Mouse (Mus musculus) megakaryocyte progenitor cell, adult 5-6 weeks (primary cell): ENCODE measurements at regions not wholly inside any gene's neighbourhood (a gene's known extent, or its start where the extent isn't known, plus 50 kb on each side); places are given as distances from the start of the nearest gene placed in this dataset.

Source experiments
- ATAC-seq: replicated peaks from 2 replicates; pipeline ENCODE4 v1.8.0; 2016; ENCODE audit warnings: mild to moderate bottlenecking, moderate TSS enrichment, inconsistent platforms; ENCODE audit not compliant: poor library complexity

DNA sequence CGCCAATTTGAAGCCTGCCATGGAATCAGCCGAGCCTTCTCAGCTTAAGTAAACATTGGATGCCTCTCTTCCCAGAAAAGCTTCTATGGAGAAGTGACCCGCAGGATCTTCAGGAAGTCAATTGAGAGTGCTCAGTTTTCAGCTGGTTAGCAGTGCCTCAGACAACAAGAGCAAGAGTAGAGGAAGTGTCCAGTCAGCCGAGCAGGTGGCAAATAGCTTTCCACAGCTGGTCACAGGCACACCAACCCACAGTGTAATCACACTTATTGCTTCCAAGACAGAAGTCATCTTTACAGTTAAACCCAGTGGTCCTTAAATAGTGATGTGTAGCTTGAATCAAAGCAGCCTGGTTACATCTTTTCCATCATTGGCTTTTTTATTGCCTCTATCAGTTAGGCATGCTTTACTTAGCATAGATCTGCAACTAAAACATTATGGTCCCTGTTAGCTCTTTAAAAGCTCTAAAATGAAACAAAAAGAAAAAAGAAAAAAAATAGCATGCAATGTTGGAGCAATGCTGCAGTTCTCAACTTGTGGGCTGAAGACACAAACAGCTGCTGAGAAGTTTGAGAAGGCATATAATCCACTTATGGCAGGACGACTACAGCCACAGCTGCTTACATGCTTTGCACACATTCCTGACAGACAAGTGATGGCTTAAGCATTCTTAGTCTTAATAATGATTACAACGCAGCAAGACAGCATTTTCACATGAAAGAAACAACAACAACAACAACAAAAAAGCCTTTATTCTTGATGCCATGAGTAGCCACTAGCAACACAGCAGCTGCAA is 444.5 kb downstream of the Tmem135 start:
- ATAC-seq, result no peak

DNA sequence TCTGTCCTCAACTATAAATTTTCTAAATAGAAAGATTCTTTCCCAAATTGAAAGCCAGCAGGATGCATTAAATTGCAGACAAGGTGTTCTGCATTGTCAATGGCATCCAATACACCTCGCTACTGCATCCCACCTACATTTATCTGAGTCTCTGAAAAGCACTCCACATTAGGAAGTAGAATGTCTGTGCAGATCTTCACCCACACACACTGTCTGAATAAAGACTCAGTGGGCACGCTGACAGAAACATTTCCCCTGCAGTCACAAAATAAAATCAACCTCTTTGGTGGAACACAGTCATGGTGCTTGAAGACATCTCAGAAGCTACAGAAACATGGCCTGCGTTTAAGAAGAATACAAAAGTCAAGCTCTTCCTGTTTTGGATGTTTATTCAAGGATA is 449.0 kb downstream of the Tmem135 start:
- ATAC-seq, result no peak

DNA sequence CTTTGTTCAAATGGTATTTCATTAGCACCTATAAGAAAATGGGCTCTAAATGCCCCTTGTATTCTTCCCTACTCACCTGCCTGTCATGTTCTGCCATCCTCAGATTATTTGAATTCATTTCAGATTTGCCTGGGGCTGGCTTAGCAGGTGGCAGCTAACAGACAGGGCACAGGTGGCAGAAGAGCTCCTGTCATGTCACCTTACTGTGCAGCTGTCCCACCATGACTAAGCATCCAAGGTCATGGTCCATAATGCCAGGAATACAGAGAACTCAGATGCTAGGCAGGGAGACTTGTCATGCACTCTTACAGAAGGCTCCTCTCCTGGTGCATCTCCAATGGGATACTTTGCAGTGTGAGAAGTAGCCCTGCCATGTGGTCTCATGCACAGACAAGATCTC is 458.7 kb downstream of the Tmem135 start:
- no peak for ATAC-seq

DNA sequence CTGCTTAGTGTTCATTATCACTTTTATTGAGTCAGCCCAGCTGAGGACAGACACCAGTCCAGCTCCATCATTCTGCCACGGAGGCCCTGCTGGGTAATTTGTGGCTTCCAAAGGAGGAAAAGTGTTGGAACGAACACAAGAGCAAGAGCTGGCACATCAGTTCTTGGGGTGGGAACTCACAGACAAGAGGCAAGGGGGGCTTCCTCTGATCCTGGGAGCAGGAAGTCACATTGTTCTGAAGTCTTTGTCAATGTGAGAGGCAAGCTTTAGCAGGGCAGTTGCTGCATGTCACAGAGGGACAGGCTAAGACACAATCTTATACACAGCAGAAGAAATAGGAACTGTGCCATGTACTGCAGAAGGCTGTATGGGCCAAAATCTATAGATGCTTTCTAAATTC is 459.1 kb downstream of the Tmem135 start:
- no peak for ATAC-seq

DNA sequence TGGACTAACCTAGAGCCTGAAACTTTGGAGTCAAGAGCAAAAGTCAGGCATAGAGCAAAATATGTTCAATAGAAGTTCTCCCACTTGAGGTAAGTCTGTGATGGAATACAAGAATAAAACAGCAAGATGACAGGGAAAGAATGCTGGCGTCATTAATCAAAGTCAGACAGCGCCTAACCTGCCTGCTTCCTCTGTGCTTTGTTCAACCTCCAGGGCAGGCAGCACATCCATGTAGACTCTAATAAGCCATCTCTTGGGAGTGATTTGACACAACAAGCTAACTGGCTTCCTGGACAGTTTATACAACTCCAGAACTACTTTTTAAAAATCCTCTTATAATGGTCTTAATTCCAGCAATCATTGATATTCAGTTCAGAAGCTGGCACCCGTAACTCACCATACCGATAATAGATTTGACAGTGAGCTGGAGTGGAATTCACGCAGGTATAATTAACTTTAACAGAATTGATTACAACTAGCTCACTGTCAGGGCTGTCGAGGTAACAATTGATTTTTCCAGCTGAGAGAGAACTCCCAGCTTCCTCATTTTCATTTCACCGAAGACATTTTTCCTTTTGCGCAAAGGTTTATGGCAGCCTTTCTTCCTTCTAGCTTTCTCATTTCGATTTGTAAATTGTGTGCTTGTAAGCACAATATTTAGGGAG is 462.6 kb downstream of the Tmem135 start:
- ATAC-seq, result no peak

DNA sequence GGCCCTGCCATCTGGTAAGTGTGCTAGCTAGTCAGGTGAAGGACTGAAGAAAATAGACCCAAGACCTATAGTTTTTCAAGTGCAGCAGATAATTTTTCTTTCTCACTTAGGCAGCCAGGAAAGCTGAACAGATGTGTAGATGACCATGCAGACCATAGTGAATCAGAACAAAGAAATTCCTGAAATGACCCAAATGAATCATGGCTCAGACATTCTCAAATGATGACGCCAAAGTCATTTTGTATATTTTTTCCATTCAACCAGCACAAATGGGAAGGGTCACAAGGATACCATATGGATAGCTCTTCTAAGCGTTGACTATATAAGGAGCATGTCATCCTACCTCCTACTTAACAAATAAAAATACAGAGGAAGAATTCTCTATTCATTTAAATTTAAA is 463.8 kb downstream of the Tmem135 start:
- ATAC-seq, result no peak

DNA sequence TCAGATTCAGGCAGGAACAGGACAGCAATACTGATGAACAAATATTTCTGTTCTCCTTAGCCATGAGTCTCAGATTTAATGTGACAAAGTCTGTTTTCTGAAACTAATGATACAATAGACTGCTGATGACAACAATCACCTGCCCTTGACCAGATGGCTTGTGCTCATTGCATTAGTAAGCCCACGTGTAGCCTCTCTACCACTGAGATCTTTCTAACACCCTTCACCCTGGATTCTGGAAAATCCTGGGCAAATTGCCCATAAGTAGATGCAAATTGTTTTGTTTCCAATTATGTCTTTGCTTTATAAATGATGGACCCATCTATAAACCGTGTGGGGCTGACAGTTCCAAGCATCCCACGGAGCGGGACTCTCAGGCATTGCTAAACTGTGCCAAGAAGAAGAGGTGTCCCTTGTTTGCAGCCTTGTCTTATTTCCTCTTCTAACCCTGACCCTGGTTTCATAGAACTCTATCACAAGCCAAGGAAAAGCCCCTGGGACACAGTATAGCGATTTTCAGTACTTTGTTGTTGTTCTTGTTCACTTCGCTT is 475.7 kb downstream of the Tmem135 start:
- no peak for ATAC-seq
